Mouse (Mus musculus): ENCODE results near the gene Dab1.

- no peak for TF ChIP-seq POLR2A (IDR thresholded peaks at IDR 0.05; ENCODE audit: borderline replicate concordance, control insufficient read depth, low read depth, low read length)
- TF ChIP-seq CTCF (IDR thresholded peaks at IDR 0.05; ENCODE audit: control insufficient read depth, insufficient read depth, low read length): no peak
Observed at GRCm38 (mm10) chr4:104025117-104025694, 406.0 kb downstream of the Dab1 start.
